Mouse (Mus musculus) CH12.LX (cell line): ENCODE data around the gene Gm35549. TPM values are rescaled to one million over a fixed set of nuclear protein-coding genes. Genes with fewer than 3 reads are reported as not detected.

ENCODE experiments used
- DNase-seq: peaks from one replicate; pipeline ENCODE4 v3.0.0-alpha.2; 2013; ENCODE audit errors: extremely low read depth
- H3K27ac ChIP-seq: 2 replicates; pipeline ENCODE4 v1.5.1; 2012; ENCODE audit warnings: low read depth, mild to moderate bottlenecking, control low read depth, moderate library complexity; ENCODE audit not compliant: insufficient read depth
- H3K27me3 ChIP-seq: replicated peaks from 2 replicates; pipeline ENCODE3; 2012; ENCODE audit warnings: inconsistent platforms
- H3K36me3 ChIP-seq, 2 experiments: replicated peaks in 1 of 2; 2 replicates each; pipeline versions ENCODE3 to v1.6.1; 2012; ENCODE audit warnings: inconsistent platforms in 1 of 2, low read length in 1 of 2, mild to moderate bottlenecking in 1 of 2, mixed read lengths in 1 of 2, moderate library complexity in 1 of 2; ENCODE audit not compliant: control insufficient read depth in 1 of 2, insufficient read depth in 1 of 2
- H3K4me1 ChIP-seq, 2 experiments: 2 replicates each; pipeline ENCODE4 v1.6.1; 2012; ENCODE audit warnings: inconsistent platforms in 1 of 2, moderate library complexity in 1 of 2; ENCODE audit not compliant: insufficient read depth in 2 of 2, control insufficient read depth in 1 of 2
- H3K4me2 ChIP-seq: 2 replicates; pipeline ENCODE4 v1.6.1; 2012; ENCODE audit warnings: low read depth, mild to moderate bottlenecking, control low read depth; ENCODE audit not compliant: poor library complexity, insufficient read depth, severe bottlenecking
- H3K4me3 ChIP-seq, 3 experiments: fragments of 150-350 bp in 1 of 3; sonication (generic) in 1 of 3; replicated peaks in 1 of 3; 2 replicates each; pipeline versions ENCODE3 to v1.5.1; 2011 to 2012; ENCODE audit warnings: low read depth in 2 of 3, low read length in 2 of 3, mild to moderate bottlenecking in 2 of 3, moderate library complexity in 2 of 3, control low read depth in 1 of 3, improper control_type of control experiment in 1 of 3, inconsistent platforms in 1 of 3, mixed read lengths in 1 of 3; ENCODE audit not compliant: poor library complexity in 1 of 3
- H3K79me2 ChIP-seq: replicated peaks from 2 replicates; pipeline ENCODE4 v1.6.1; 2012; ENCODE audit warnings: mild to moderate bottlenecking, moderate library complexity; ENCODE audit not compliant: control insufficient read depth, poor library complexity, insufficient read depth, severe bottlenecking; ENCODE audit errors: extremely low read depth
- H3K9ac ChIP-seq: 2 replicates; pipeline ENCODE4 v1.6.1; 2012; ENCODE audit warnings: low read depth, mild to moderate bottlenecking, control low read depth, moderate library complexity; ENCODE audit not compliant: insufficient read depth
- H3K9me3 ChIP-seq: replicated peaks from 2 replicates; pipeline ENCODE3; 2012; ENCODE audit warnings: low read length, inconsistent platforms, mixed read lengths
- CHD1 ChIP-seq: IDR thresholded peaks from 2 replicates; pipeline ENCODE4 v1.6.1; 2012; ENCODE audit warnings: low read depth, low read length, improper control_type of control experiment, inconsistent platforms
- CHD2 ChIP-seq: IDR thresholded peaks from 2 replicates; pipeline ENCODE4 v1.6.1; 2011; ENCODE audit warnings: low read length, improper control_type of control experiment
- CTCF ChIP-seq, 2 experiments: IDR thresholded peaks in 1 of 2; conservative IDR thresholded peaks in 1 of 2; 2 replicates each; pipeline ENCODE4 v1.5.1; 2011 to 2012; ENCODE audit warnings: low read depth in 2 of 2, low read length in 2 of 2, improper control_type of control experiment in 1 of 2, inconsistent platforms in 1 of 2, mild to moderate bottlenecking in 1 of 2, moderate library complexity in 1 of 2
- E2F4 ChIP-seq: IDR thresholded peaks from 2 replicates; pipeline ENCODE4 v1.6.1; 2011; ENCODE audit warnings: low read depth, low read length, improper control_type of control experiment; ENCODE audit not compliant: insufficient replicate concordance
- EP300 ChIP-seq: IDR thresholded peaks from 2 replicates; pipeline ENCODE4 v1.6.1; 2011; ENCODE audit warnings: low read length, improper control_type of control experiment
- ETS1 ChIP-seq: conservative IDR thresholded peaks from 2 replicates; pipeline ENCODE4 v1.6.1; 2012; ENCODE audit warnings: low read depth, mild to moderate bottlenecking, inconsistent platforms, low read length, improper control_type of control experiment, moderate library complexity
- GABPA ChIP-seq: IDR thresholded peaks from 2 replicates; pipeline ENCODE4 v1.6.1; 2012; ENCODE audit warnings: low read depth, low read length, improper control_type of control experiment, inconsistent platforms; ENCODE audit not compliant: insufficient replicate concordance
- HCFC1 ChIP-seq: IDR thresholded peaks from 2 replicates; pipeline ENCODE4 v1.6.1; 2012; ENCODE audit warnings: low read depth, mild to moderate bottlenecking, inconsistent platforms, low read length, improper control_type of control experiment
- IRF4 ChIP-seq: IDR thresholded peaks from 2 replicates; pipeline ENCODE4 v1.6.1; 2014; ENCODE audit warnings: low read depth, mild to moderate bottlenecking, inconsistent platforms, low read length, improper control_type of control experiment
- JUN ChIP-seq: IDR thresholded peaks from 2 replicates; pipeline ENCODE4 v1.6.1; 2011; ENCODE audit warnings: low read depth, mild to moderate bottlenecking, low read length, improper control_type of control experiment, moderate library complexity; ENCODE audit not compliant: insufficient read depth
- JUND ChIP-seq: conservative IDR thresholded peaks from 2 replicates; pipeline ENCODE4 v1.6.1; 2011; ENCODE audit warnings: low read depth, low read length, improper control_type of control experiment
- KAT2A ChIP-seq: IDR thresholded peaks from 2 replicates; pipeline ENCODE4 v1.6.1; 2012; ENCODE audit warnings: low read length, improper control_type of control experiment, inconsistent platforms; ENCODE audit not compliant: insufficient replicate concordance
- MAFK ChIP-seq: IDR thresholded peaks from 2 replicates; pipeline ENCODE4 v1.6.1; 2011; ENCODE audit warnings: low read length, improper control_type of control experiment; ENCODE audit not compliant: insufficient replicate concordance
- MAZ ChIP-seq: IDR thresholded peaks from 2 replicates; pipeline ENCODE4 v1.6.1; 2012; ENCODE audit warnings: low read depth, mild to moderate bottlenecking, inconsistent platforms, low read length, improper control_type of control experiment, moderate library complexity
- MEF2A ChIP-seq: IDR thresholded peaks from 2 replicates; pipeline ENCODE4 v1.6.1; 2014; ENCODE audit warnings: low read depth, mild to moderate bottlenecking, inconsistent platforms, low read length, improper control_type of control experiment, borderline replicate concordance
- MYC ChIP-seq: IDR thresholded peaks from 2 replicates; pipeline ENCODE4 v1.6.1; 2011; ENCODE audit warnings: low read depth, mild to moderate bottlenecking, improper control_type of control experiment, low read length
- NELFE ChIP-seq: IDR thresholded peaks from 2 replicates; pipeline ENCODE4 v1.6.1; 2011; ENCODE audit warnings: low read depth, low read length, improper control_type of control experiment
- POLR2A ChIP-seq: IDR thresholded peaks from 2 replicates; pipeline ENCODE4 v1.6.1; 2011; ENCODE audit warnings: low read depth, mild to moderate bottlenecking, improper control_type of control experiment, low read length
- POLR2AphosphoS2 ChIP-seq: IDR thresholded peaks from 2 replicates; pipeline ENCODE4 v1.6.1; 2011; ENCODE audit warnings: low read depth, low read length, improper control_type of control experiment
- RCOR1 ChIP-seq: conservative IDR thresholded peaks from 2 replicates; pipeline ENCODE4 v1.6.1; 2012; ENCODE audit warnings: low read depth, mild to moderate bottlenecking, inconsistent platforms, low read length, improper control_type of control experiment
- SIN3A ChIP-seq: IDR thresholded peaks from 2 replicates; pipeline ENCODE4 v1.6.1; 2012; ENCODE audit warnings: low read length, improper control_type of control experiment, inconsistent platforms
- SMC3 ChIP-seq: IDR thresholded peaks from 2 replicates; pipeline ENCODE4 v1.6.1; 2011; ENCODE audit warnings: low read depth, low read length, improper control_type of control experiment
- TBP ChIP-seq: conservative IDR thresholded peaks from 2 replicates; pipeline ENCODE4 v1.6.1; 2011; ENCODE audit warnings: low read depth, low read length, improper control_type of control experiment
- TCF12 ChIP-seq: IDR thresholded peaks from 2 replicates; pipeline ENCODE4 v1.6.1; 2014; ENCODE audit warnings: low read depth, mild to moderate bottlenecking, inconsistent platforms, low read length, improper control_type of control experiment
- USF1 ChIP-seq: IDR thresholded peaks from 2 replicates; pipeline ENCODE4 v1.6.1; 2014; ENCODE audit warnings: low read depth, mild to moderate bottlenecking, inconsistent platforms, low read length, improper control_type of control experiment
- ZKSCAN1 ChIP-seq: IDR thresholded peaks from 2 replicates; pipeline ENCODE4 v1.6.1; 2012; ENCODE audit warnings: low read depth, inconsistent platforms, low read length, improper control_type of control experiment, borderline replicate concordance
- ZNF384 ChIP-seq: IDR thresholded peaks from 2 replicates; pipeline ENCODE4 v1.6.1; 2012; ENCODE audit warnings: low read depth, low read length, improper control_type of control experiment, inconsistent platforms
- dilution Hi-C: fragments of 300-500 bp; cut with MboI; formaldehyde crosslinking; loops from 2 replicates; pipeline ENCODE4 v1.14.3; 2020; ENCODE audit warnings: low sequenced_read_pairs; ENCODE audit not compliant: extremely low pct_unique_long_range_greater_than_20kb, extremely low pct_ligation_motif_present
- in situ Hi-C: fragments of 300-500 bp; cut with MboI; formaldehyde crosslinking; loops from 3 replicates; pipeline ENCODE4 v1.14.3; 2019; ENCODE audit warnings: low sequenced_read_pairs, low pct_ligation_motif_present, low pct_unique_long_range_greater_than_20kb, mixed read lengths
- polyA plus RNA-seq: library from polyadenylated mRNA; unstranded; fragments of >175 nt; gene quantifications from 2 replicates; pipeline ENCODE4 v1.2.1, GENCODE M21; 2012; ENCODE audit warnings: low read depth; ENCODE audit not compliant: insufficient read length
- total RNA-seq, 2 experiments: library from RNA; depleted of rRNA; stranded (reverse); fragments of 300-350 nt in 1 of 2; fragments of >200 nt in 1 of 2; gene quantifications; 2 replicates each; pipeline ENCODE4 v1.2.3; 2012 to 2014

Gene Gm35549
- total and polyA plus RNA-seq, 3 experiments = not detected

DNA sequence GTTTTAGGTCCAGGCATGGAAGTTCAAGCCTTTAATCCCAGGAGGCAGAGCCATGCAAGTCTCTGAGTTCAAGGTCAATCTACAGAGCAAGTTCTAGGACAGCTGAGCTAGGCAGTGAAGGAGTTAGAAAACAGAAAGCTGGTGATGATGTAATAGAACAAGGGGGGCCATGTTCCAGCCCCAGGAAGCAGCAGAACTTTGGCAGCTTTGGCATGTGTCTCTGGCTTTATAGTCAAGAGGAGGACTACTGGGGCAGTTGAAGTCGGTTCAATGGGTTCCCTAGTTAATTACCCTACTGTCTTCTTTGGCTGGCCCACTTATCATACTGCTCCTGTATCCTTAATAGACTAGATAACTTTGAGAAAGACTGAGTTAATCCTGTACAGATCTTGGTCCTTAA is 30.8 kb upstream of the Gm35549 start:
- H3K9ac ChIP-seq = no peak overlapping the region
- H3K27me3 ChIP-seq = no peaks in the 10 kb centered on the region
- in situ Hi-C loops = no loop called here
- peaks cover 8% of the 10 kb centered on the region for H3K9me3 ChIP-seq
- dilution Hi-C loops = no loop called here
- H3K79me2 ChIP-seq = no peaks in the 10 kb centered on the region
- no peak overlapping the region for H3K4me3 ChIP-seq
- H3K4me1 ChIP-seq = peaks cover 0 to 13% of the 10 kb centered on the region in 2 experiments; a peak in 1 of 4 replicates
- H3K4me2 ChIP-seq = no peak overlapping the region
- H3K36me3 ChIP-seq = no peaks in the 10 kb centered on the region
- TF ChIP-seq SMC3 (no peak), MAFK (no peak), POLR2A (no peak), MAZ (no peak), NELFE (no peak), ZKSCAN1 (no peak), TCF12 (no peak), MYC (no peak), ETS1 (no peak), USF1 (no peak), HCFC1 (no peak), IRF4 (no peak), KAT2A (no peak), MEF2A (no peak), CHD2 (no peak), RCOR1 (no peak), ZNF384 (no peak), POLR2AphosphoS2 (no peak)
- no peak overlapping the region for H3K27ac ChIP-seq
- DNase-seq = no peak

DNA sequence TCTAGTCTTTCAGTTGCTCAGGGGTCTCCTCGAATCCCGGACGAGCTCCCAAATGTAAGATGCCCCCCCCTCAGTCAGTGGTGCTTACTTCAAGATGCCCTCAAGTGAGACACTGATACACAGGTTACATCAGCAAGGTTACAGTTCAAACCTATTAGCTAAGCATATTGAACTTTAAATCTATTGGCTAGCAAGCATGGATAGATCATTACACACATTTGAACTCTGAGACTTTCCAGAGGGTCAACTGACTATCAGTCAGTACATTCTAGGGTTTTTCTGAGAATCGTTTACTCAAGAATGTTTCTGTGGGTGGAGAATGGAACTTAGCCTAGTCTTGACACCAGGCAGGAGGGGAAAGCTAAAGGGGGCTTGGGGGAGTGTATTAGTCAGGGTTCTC is 28.8 kb upstream of the Gm35549 start:
- Histone ChIP-seq H3K36me3 (no peaks in the 10 kb centered on the region), H3K4me2 (no peak overlapping the region), H3K27ac (no peak overlapping the region), H3K27me3 (no peaks in the 10 kb centered on the region), H3K9me3 (peaks cover 8% of the 10 kb centered on the region), H3K4me1 (peaks cover 0 to 13% of the 10 kb centered on the region in 2 experiments; a peak in 1 of 4 replicates), H3K4me3 (no peak overlapping the region), H3K9ac (no peak overlapping the region), H3K79me2 (no peaks in the 10 kb centered on the region)
- no peak for DNase-seq
- no peak for TF ChIP-seq JUN
- no peak for TF ChIP-seq EP300
- no peak for TF ChIP-seq ETS1
- no peak for TF ChIP-seq GABPA
- TF ChIP-seq SIN3A = no peak
- TF ChIP-seq TBP = no peak
- TF ChIP-seq CTCF (conservative IDR thresholded peaks at IDR 0.05 in 1 of 2, IDR thresholded peaks at IDR 0.05 in 1 of 2; ENCODE audit: low read depth in 2 of 2, low read length in 2 of 2) = no peak
- no peak for TF ChIP-seq E2F4
- no peak for TF ChIP-seq CHD1
- TF ChIP-seq KAT2A = no peak
- TF ChIP-seq JUND = no peak
- no peak for TF ChIP-seq MAFK
- TF ChIP-seq TCF12 = no peak
- no peak for TF ChIP-seq CHD2
- no peak for TF ChIP-seq MEF2A
- dilution Hi-C loops = no loop called here
- in situ Hi-C loops = no loop called here
